Mouse (Mus musculus) forebrain, embryonic 14.5 days (tissue): ENCODE results near the gene Epb42. TPM values are rescaled to one million over a fixed set of nuclear protein-coding genes. Genes with fewer than 3 reads are reported as not detected.

ENCODE experiments used
- microRNA-seq: library from miRNA; unstranded; fragments of <30 nt; microRNA quantifications from one replicate; pipeline ENCODE4, GENCODE M21; 2016
- polyA plus RNA-seq: library from polyadenylated mRNA; unstranded; fragments of >200 nt; fragmentation: Nextera tagmentation; extraction: Ambion mirVana; gene quantifications from 2 replicates; pipeline ENCODE4 v1.2.1, GENCODE M21; 2014

Gene Epb42
- polyA plus RNA-seq, 1 experiment from 2014 or later, result 0.13 TPM

Small RNA genes within 50 kb of the gene (microRNA-seq; reads per million reads assigned to microRNA genes)
- not detected for gene Gm44325

Other genes with a start within 250 kb of the Epb42 start
- gene Cdan1, start 186.9 kb downstream of the Epb42 start, polyA plus RNA-seq, result 5.1 and 6.0 TPM in 2 replicates
- gene Ttbk2, start 186.5 kb downstream of the Epb42 start, polyA plus RNA-seq, result 7.3 and 11.1 TPM in 2 replicates
- 23.8 and 32.8 TPM in 2 replicates for gene Ubr1, start 66.4 kb downstream of the Epb42 start, polyA plus RNA-seq
- 7.9 and 9.1 TPM in 2 replicates for gene Tmem62, start 60.1 kb downstream of the Epb42 start, polyA plus RNA-seq
- gene Ccndbp1, start 28.7 kb downstream of the Epb42 start, polyA plus RNA-seq, result 79.4 and 82.4 TPM in 2 replicates
- not detected in 2 replicates for gene Tgm5, start 48.8 kb upstream of the Epb42 start, polyA plus RNA-seq
- gene Tgm7, start 72.7 kb upstream of the Epb42 start, polyA plus RNA-seq, result not detected in 2 replicates
- 37.2 and 38.0 TPM in 2 replicates for gene Adal, start 103.4 kb upstream of the Epb42 start, polyA plus RNA-seq
- 22.7 and 27.8 TPM in 2 replicates for gene Lcmt2, start 103.6 kb upstream of the Epb42 start, polyA plus RNA-seq
- 38.9 and 43.7 TPM in 2 replicates for gene Tubgcp4, start 133.6 kb upstream of the Epb42 start, polyA plus RNA-seq
- 8.5 and 9.7 TPM in 2 replicates for gene Zscan29, start 134.1 kb upstream of the Epb42 start, polyA plus RNA-seq
- 116 and 164 TPM in 2 replicates for gene Trp53bp1, start 234.3 kb upstream of the Epb42 start, polyA plus RNA-seq